Mouse (Mus musculus): ENCODE results near the gene Trim62.

- TF ChIP-seq GATA1 (IDR thresholded peaks at IDR 0.05; ENCODE audit: low read length) (no peak), TAL1 (IDR thresholded peaks at IDR 0.05; ENCODE audit: low read length) (no peak)
Measured at GRCm38 (mm10) chr4:128948137-128948674, 64.8 kb downstream of the Trim62 start.
